Mouse (Mus musculus) ES-CJ7 (cell line): ENCODE data around the gene Rims4.

Experiments used
- DNase-seq: peaks from one replicate; pipeline ENCODE4 v3.0.0; 2011; ENCODE audit warnings: low read depth, low spot score

Rims4 gene

DNA sequence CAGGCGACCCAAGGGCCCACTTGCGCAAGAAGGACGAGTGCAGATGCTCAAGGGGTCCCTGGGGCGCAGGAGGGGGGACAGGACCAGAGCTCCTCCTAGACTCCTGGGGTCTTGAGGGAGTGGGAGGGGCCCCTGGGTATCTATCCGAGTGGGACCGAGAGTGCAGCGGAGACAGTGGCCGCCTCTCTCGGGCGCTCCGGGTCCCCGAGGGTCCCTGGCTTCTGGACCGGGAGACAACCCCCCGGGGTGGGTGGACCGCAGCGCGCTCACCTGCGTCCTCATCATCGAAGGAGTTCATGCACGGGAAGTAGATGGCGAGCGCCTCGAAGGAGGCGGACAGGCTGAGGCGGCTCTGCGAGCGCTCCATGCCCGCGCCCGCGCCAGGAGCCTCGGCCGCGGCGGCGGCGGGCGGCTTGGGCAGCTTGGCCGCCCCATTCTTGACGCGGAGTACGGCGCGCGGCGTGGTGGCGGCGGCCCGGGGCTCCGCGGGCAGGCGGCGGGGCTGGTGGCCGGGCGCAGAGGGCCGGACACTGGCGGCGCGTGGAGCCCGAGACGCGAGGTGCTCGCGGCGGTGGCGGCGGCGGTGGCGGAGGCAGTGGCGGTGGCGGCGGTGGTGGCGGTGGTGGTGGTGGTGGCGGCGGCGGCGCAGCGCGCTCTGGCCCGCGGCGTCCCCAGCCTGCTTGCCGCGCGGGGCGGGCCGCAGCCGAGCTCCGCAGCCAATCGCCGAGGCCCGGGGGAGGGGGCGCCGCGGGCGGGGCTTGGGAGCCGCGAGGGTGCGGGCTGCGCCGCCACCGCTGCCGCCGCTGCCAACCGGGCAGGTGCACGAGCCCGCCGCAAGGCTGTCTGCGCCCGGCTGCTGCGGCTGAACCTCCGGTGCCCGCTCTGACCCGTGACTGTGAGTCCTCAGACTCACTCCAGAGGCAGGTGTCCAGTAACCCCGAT, at the start of gene Rims4:
Gene Rims4, minus strand, starts transcription at position 367 of the 942 bp plus-strand sequence.
- DNase-seq, result no peak

GRCm38 (mm10) chr2:163965706-163966105, 47.2 kb upstream of the Rims4 start:
- DNase-seq, result no peak

- no peak for DNase-seq
Measured at GRCm38 (mm10) chr2:163964606-163965560, 46.4 kb upstream of the Rims4 start.

GRCm38 (mm10) chr2:163953622-163954310, 35.3 kb upstream of the Rims4 start:
- no peak for DNase-seq

- peak; percentile 64 for DNase-seq
Measured at GRCm38 (mm10) chr2:163951770-163952169, 33.3 kb upstream of the Rims4 start.

DNA sequence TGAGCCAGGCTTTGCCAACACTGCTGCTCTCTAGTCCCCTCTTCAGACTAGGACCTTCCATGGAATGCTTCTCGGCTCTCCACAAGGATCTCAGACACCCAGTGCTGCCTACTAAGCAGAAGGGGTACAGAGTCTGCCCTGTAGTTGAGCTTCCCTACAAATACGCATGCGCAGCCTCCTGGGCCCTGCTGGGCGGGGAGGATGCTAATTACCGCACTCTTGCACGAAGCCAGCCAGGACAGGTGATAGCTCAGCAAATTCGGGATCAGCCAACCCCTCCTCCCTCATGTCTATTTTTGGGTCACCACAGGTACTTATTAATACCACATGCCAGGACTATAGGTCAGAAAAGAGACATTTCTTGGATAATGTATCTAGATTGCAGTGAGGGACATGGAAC, 29.5 kb upstream of the Rims4 start:
- peak; percentile 13 for DNase-seq

DNA sequence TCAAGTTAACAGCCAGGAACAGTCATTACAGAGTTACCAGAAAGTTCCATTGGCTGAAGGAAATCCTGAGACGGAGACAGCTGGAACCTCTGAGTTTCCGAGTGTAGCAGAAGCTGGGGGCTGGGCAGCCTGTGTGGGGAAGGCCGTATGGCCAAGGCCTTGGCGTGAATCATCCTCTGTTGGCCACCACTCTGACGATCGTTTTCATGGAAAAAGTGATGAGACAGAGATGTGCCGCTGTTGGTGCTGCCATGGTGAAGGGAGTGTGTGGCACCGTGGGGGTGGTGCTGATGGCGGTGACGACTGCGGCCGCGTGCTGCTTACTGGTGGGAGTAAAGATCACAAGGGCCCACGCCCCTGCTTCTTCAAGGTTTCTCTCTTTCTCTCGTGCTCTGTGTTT, 27.7 kb upstream of the Rims4 start:
- DNase-seq, result no peak

GRCm38 (mm10) chr2:163944511-163944910, 26.0 kb upstream of the Rims4 start:
- DNase-seq, result no peak

DNA sequence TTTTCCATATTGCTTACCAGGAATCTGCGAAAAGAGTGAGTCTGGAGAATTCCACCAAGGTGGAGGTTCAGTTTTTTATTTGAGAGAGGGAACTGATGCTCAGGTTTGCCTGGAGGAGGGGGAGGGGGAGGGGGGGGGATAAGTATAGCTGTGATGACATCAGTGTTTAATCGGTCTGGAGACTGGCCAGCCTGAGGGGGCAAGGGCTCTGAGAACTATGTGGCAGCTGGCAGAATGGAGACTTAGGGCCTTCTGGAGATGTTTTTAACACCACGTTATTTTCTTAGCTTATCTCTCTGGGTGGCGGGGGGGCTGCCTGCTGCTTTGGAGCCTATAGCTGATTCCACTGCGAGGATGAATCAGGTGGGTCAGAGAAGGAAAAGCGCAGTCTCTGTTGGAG, 24.6 kb upstream of the Rims4 start:
- DNase-seq, result no peak

GRCm38 (mm10) chr2:163939522-163939921, 21.0 kb upstream of the Rims4 start:
- DNase-seq, result no peak

DNA sequence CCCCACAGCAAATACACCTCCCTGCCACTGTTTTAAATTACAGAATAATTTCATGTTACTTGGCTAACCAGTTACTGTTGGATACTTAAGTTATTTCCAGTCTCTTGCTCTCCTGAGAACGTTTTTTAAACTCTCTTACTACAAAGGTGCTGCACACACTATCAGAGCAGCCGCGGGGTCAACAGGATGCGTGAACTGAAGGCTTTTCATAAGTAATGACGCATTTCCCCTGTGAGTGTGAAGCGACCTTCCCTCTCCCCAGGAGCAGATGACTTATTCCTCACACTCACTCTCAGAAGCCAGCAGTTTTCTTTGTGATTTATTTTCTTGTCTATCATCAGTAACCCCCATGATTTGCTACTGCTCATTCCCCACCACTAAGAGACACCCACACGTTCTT, 13.7 kb upstream of the Rims4 start:
- DNase-seq, result no peak

DNA sequence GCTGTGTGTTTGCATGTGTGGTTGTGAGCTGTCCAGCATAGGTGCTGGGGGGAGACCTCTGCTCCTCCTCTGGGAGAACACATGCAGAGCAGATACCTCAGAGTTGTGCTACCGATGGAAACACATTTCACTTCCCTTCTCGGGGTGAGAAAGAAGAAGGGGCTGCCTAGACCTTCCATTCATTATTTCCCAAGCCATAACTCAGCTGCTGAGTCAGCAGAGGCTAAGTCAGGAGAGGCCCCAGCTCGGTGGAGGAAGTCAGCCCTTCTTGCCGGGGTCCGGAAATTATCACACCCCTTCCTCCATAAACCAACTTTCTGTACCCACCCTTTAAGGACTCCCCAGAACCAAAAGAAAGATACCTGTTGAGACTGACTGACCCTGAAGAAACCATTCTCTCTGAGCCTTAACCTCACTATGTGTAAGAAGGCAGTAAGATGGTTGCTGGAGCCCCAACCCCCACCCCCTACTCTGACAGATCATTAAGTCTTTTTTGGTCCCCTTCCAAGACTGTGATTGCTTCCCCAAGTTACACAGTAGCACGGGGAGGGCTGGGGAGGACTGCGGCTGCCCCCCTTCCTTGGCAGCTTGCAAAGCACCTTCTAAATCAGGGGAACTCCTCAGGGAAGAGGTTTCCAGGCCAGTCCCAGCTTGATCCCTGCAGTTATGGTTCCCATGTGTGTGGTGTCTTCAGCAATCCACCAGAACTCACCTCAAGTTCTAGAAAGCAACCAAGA, 10.1 kb upstream of the Rims4 start:
- DNase-seq, result no peak

GRCm38 (mm10) chr2:163925044-163925443, 6.6 kb upstream of the Rims4 start:
- no peak for DNase-seq

DNA sequence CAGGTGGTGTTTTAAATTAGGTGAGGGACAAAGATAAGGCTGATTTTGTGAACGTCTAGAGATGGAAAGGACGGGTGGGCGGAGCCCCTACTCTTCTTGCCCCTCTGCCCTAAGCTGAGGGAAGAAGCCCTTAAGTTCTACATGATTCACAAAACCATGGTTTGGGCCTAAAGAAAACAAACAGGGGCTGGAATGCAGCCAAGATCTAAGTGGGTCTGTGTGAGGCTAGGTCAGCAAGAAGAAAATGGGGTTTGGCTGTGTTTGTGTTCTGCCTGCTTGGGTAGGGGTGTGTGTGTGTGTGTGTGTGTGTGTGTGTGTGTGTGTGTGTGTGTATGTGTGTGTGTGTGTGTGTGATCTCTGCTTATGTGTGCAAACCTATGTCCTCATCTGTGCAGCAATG, 6.0 kb upstream of the Rims4 start:
- DNase-seq, result no peak

DNA sequence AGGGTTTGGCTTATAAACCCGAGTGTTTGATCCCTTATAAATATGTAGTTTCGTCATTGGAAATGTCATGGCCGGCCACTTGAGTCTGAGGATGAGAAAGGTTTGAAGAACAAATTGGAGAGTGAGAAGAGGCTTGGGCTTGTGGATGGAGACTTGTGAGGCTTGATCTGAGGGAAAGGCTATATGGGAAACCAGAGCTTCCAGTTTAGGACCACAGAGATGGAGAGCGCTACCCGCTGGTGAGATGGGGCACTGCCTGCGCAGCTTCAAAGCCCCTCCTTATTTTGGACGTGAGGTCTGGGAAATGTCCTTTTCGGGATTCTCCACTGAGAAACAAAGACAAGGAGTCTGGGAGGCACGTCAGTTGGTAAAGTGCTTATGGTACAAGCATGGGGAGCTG, 4.6 kb upstream of the Rims4 start:
- DNase-seq, result peak; percentile 31

DNA sequence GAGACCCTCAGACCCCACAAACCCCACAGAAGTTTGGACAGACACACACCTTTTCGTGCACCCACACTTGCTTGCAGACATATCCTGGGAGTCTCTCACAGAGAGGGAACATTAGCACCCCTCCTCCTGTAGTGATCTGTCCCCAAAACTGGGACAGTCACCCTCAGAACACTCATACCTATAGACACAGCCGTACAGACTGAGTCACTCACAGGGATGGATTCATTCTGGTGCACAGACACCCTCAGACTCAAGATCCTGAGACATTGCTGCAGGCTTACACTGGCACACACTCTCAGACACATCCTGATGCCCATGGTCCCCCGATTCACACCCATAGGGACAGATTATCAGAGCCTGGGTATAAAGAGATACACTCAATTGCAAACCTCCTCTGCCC, 1.1 kb upstream of the Rims4 start:
- no peak for DNase-seq

DNA sequence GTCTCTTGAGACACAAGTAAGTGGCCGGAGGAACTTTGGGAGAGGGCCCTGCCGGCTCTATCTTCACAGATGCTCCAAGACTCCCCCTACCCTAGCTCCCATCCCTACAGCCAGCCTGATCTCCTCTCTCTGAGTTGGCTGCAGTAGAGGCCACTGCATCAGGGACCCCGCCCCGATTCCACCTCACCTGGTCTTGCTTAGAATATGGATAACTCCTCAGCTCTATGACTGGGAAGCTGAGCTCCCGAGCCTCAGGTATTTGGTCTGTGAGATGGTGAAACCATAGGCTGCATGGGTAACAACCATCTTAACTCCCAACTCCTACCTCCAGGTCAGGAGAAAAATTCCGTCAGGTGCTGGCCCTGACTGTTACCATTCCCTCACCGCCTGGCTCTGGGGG, 1.8 kb downstream of the Rims4 start:
- DNase-seq, result no peak

DNA sequence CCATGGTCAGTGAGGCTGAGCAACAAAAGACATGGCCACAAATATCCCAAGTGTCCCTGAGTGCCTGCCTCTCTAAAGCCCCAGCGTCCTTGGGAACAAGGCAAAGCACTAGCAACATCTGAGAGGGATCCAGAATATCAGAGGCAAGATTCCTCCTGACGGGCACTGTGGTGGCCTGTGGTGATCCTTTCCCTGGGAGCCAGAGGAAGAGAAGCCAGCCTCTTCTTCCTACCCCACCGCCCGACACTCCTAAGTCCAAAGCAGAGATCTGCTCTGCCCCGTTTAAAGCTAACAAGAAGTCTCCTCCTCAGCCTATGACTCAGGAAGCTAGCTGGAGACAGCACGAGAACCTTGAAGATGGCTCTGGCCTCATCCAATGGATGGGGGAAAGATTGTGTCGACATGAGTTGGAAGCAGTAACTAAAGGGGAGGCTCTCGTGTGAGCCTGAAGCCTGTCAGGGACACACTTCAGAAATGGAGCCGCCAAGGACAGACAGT, 3.1 kb downstream of the Rims4 start:
- no peak for DNase-seq

GRCm38 (mm10) chr2:163914107-163914506, 4.4 kb downstream of the Rims4 start:
- peak; percentile 54 for DNase-seq

- no peak for DNase-seq
Measured at GRCm38 (mm10) chr2:163913704-163914103, 4.8 kb downstream of the Rims4 start.
